Mouse (Mus musculus): ENCODE measurements around the gene Grip2. TPM values are rescaled to one million over a fixed set of nuclear protein-coding genes. Genes with fewer than 3 reads are reported as not detected.

The Grip2 gene
- polyA plus RNA-seq (2012; rRNA removed): 3.8 and 6.4 TPM in 2 replicates

GRCm38 (mm10) chr6:91827016-91827570, at the start of gene Grip2:
TSS of gene Grip2 (minus strand) at chr6:91827250.
- TF ChIP-seq CTCF (conservative IDR thresholded peaks at IDR 0.05; ENCODE audit: insufficient read depth, insufficient read length, low read depth, low read length) (no peak), POLR2A (IDR thresholded peaks at IDR 0.05; ENCODE audit: low read depth, low read length) (no peak)

GRCm38 (mm10) chr6:91872781-91873180, 45.7 kb upstream of the Grip2 start:
- no peak for DNase-seq
- no peaks in the 10 kb centered on the region for H3K36me3 ChIP-seq (ENCODE audit: control insufficient read depth, insufficient read depth, low read length)
- H3K4me1 ChIP-seq (ENCODE audit: control insufficient read depth, insufficient read depth, low read length): peaks cover 3% of the 10 kb centered on the region; the same call in 1 of the 2 replicates
- TF ChIP-seq POLR2A (IDR thresholded peaks at IDR 0.05; ENCODE audit: low read depth, low read length) (no peak), CTCF (conservative IDR thresholded peaks at IDR 0.05; ENCODE audit: insufficient read depth, insufficient read length, low read depth, low read length) (no peak)
- no peaks in the 10 kb centered on the region for H3K27me3 ChIP-seq (replicated peaks; ENCODE audit: control insufficient read depth, insufficient read depth, low read length)
- no peak overlapping the region for H3K27ac ChIP-seq (ENCODE audit: insufficient read depth, low read depth, low read length)
- WGBS: 79% methylated on average over 2 of the region's 2 CpGs
- H3K4me3 ChIP-seq (ENCODE audit: insufficient read depth, low read depth, low read length): no peak overlapping the region

More at GRCm38 (mm10) chr6:91827016-91827570, at the start of gene Grip2:
- WGBS: 53% methylated on average over 9 of the region's 11 CpGs
- DNase-seq: no peak
- no peak within 1 kb of the TSS for H3K4me3 ChIP-seq (ENCODE audit: insufficient read depth, low read depth, low read length)
- H3K27ac ChIP-seq (ENCODE audit: insufficient read depth, low read depth, low read length): no peak within 1 kb of the TSS
- no peaks in the 10 kb centered on the region for H3K36me3 ChIP-seq (ENCODE audit: control insufficient read depth, insufficient read depth, low read length)
- no peaks in the 10 kb centered on the region for H3K27me3 ChIP-seq (replicated peaks; ENCODE audit: control insufficient read depth, insufficient read depth, low read length)
- H3K4me1 ChIP-seq (ENCODE audit: control insufficient read depth, insufficient read depth, low read length): no peaks in the 10 kb centered on the region

- TF ChIP-seq POLR2A (IDR thresholded peaks at IDR 0.05; ENCODE audit: low read depth, low read length): no peak
- no peak for TF ChIP-seq CTCF (conservative IDR thresholded peaks at IDR 0.05; ENCODE audit: insufficient read depth, insufficient read length, low read depth, low read length)
- Histone ChIP-seq H3K27me3 (replicated peaks; ENCODE audit: control insufficient read depth, insufficient read depth, low read length) (no peaks in the 10 kb centered on the region), H3K4me1 (ENCODE audit: control insufficient read depth, insufficient read depth, low read length) (no peaks in the 10 kb centered on the region), H3K36me3 (ENCODE audit: control insufficient read depth, insufficient read depth, low read length) (no peaks in the 10 kb centered on the region), H3K4me3 (ENCODE audit: insufficient read depth, low read depth, low read length) (no peak overlapping the region), H3K27ac (ENCODE audit: insufficient read depth, low read depth, low read length) (no peak overlapping the region)
- no peak for DNase-seq
- WGBS: 81% methylated on average over 5 of the region's 5 CpGs
Measured at GRCm38 (mm10) chr6:91868091-91868490, 41.0 kb upstream of the Grip2 start.

GRCm38 (mm10) chr6:91865601-91866000, 38.6 kb upstream of the Grip2 start:
- WGBS: 80% methylated on average over 11 of the region's 11 CpGs

GRCm38 (mm10) chr6:91864595-91864994, 37.5 kb upstream of the Grip2 start:
- no peaks in the 10 kb centered on the region for H3K27me3 ChIP-seq (replicated peaks; ENCODE audit: control insufficient read depth, insufficient read depth, low read length)
- WGBS: 67% methylated on average over 5 of the region's 5 CpGs

More at GRCm38 (mm10) chr6:91865601-91866000, 38.6 kb upstream of the Grip2 start:
- DNase-seq: no peak
- no peaks in the 10 kb centered on the region for H3K4me1 ChIP-seq (ENCODE audit: control insufficient read depth, insufficient read depth, low read length)
- H3K27me3 ChIP-seq (replicated peaks; ENCODE audit: control insufficient read depth, insufficient read depth, low read length): no peaks in the 10 kb centered on the region
- H3K36me3 ChIP-seq (ENCODE audit: control insufficient read depth, insufficient read depth, low read length): no peaks in the 10 kb centered on the region
- H3K27ac ChIP-seq (ENCODE audit: insufficient read depth, low read depth, low read length): no peak overlapping the region
- TF ChIP-seq CTCF (conservative IDR thresholded peaks at IDR 0.05; ENCODE audit: insufficient read depth, insufficient read length, low read depth, low read length) (no peak), POLR2A (IDR thresholded peaks at IDR 0.05; ENCODE audit: low read depth, low read length) (no peak)
- H3K4me3 ChIP-seq (ENCODE audit: insufficient read depth, low read depth, low read length): no peak overlapping the region

GRCm38 (mm10) chr6:91862848-91863247, 35.8 kb upstream of the Grip2 start:
- Histone ChIP-seq H3K36me3 (ENCODE audit: control insufficient read depth, insufficient read depth, low read length) (no peaks in the 10 kb centered on the region), H3K4me3 (ENCODE audit: insufficient read depth, low read depth, low read length) (no peak overlapping the region), H3K27me3 (replicated peaks; ENCODE audit: control insufficient read depth, insufficient read depth, low read length) (no peaks in the 10 kb centered on the region), H3K4me1 (ENCODE audit: control insufficient read depth, insufficient read depth, low read length) (no peaks in the 10 kb centered on the region), H3K27ac (ENCODE audit: insufficient read depth, low read depth, low read length) (no peak overlapping the region)
- no peak for DNase-seq
- TF ChIP-seq POLR2A (IDR thresholded peaks at IDR 0.05; ENCODE audit: low read depth, low read length) (no peak), CTCF (conservative IDR thresholded peaks at IDR 0.05; ENCODE audit: insufficient read depth, insufficient read length, low read depth, low read length) (no peak)

More at GRCm38 (mm10) chr6:91864595-91864994, 37.5 kb upstream of the Grip2 start:
- Histone ChIP-seq H3K4me3 (ENCODE audit: insufficient read depth, low read depth, low read length) (no peak overlapping the region), H3K4me1 (ENCODE audit: control insufficient read depth, insufficient read depth, low read length) (no peaks in the 10 kb centered on the region), H3K27ac (ENCODE audit: insufficient read depth, low read depth, low read length) (no peak overlapping the region), H3K36me3 (ENCODE audit: control insufficient read depth, insufficient read depth, low read length) (no peaks in the 10 kb centered on the region)
- TF ChIP-seq POLR2A (IDR thresholded peaks at IDR 0.05; ENCODE audit: low read depth, low read length) (no peak), CTCF (conservative IDR thresholded peaks at IDR 0.05; ENCODE audit: insufficient read depth, insufficient read length, low read depth, low read length) (no peak)
- no peak for DNase-seq

- H3K27ac ChIP-seq (ENCODE audit: insufficient read depth, low read depth, low read length): no peak overlapping the region
- no peak for DNase-seq
- no peaks in the 10 kb centered on the region for H3K36me3 ChIP-seq (ENCODE audit: control insufficient read depth, insufficient read depth, low read length)
- WGBS: 59% methylated on average over 5 of the region's 5 CpGs
- no peaks in the 10 kb centered on the region for H3K4me1 ChIP-seq (ENCODE audit: control insufficient read depth, insufficient read depth, low read length)
- no peak for TF ChIP-seq CTCF (conservative IDR thresholded peaks at IDR 0.05; ENCODE audit: insufficient read depth, insufficient read length, low read depth, low read length)
- no peaks in the 10 kb centered on the region for H3K27me3 ChIP-seq (replicated peaks; ENCODE audit: control insufficient read depth, insufficient read depth, low read length)
- H3K4me3 ChIP-seq (ENCODE audit: insufficient read depth, low read depth, low read length): no peak overlapping the region
Measured at GRCm38 (mm10) chr6:91858339-91858738, 31.3 kb upstream of the Grip2 start.
